Mouse (Mus musculus): ENCODE data around the gene Cyb5r3.
A peak's percentile ranks its signal among the peaks of the same experiment; 100 is the strongest.

Cyb5r3 gene

DNA sequence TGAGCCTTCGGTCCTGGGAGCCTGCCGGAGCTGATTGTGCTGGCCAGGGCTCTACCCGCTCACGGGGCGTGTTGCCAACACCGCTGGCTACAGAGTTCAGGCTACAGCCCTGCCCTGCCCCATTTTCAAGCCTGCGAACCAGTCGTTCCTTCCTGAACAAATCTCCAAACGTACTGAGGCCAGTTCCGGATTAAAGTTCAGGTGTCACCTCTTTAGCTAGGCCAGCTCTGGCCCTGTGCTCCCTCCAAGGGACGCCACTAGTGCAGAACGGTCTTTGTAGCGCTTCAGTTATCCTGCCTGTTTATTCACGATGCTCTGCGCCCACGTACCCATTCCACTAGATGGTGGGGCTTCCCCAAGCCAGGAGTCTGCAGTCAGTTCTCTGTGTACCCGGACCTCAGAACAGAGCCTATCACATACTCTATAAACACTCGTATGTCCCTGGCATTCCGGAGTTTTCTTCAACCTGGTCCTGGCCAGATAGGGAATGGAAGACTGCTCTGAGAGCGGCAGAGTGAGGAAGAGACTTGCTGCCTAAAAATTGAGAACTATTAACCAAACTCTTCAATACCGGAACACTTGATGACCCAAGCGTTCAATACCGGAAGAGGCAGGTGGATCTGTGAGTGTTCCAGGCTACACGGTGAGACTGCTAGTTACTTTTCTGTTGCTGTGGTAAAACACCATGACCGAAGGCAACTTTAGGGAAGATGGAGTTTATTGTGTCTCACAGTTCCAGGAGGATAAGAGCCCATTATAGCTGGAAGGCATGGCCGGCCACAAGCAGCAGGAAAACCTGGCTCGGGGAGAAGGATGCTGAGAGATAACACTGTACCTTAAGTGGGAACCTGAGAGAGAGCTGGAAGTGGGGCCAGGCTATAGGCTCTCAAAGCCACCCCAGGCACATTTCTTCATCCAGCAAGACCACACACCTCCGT is at the start of gene Cyb5r3:
Gene Cyb5r3 (minus strand): TSS at position 101 of the 938 bp plus-strand sequence.
- no peak for DNase-seq (ENCODE audit: low read depth)

GRCm38 (mm10) chr15:83221721-83222120 is 49.3 kb upstream of the Cyb5r3 start:
- DNase-seq (ENCODE audit: low read depth) = peak; percentile 49

DNA sequence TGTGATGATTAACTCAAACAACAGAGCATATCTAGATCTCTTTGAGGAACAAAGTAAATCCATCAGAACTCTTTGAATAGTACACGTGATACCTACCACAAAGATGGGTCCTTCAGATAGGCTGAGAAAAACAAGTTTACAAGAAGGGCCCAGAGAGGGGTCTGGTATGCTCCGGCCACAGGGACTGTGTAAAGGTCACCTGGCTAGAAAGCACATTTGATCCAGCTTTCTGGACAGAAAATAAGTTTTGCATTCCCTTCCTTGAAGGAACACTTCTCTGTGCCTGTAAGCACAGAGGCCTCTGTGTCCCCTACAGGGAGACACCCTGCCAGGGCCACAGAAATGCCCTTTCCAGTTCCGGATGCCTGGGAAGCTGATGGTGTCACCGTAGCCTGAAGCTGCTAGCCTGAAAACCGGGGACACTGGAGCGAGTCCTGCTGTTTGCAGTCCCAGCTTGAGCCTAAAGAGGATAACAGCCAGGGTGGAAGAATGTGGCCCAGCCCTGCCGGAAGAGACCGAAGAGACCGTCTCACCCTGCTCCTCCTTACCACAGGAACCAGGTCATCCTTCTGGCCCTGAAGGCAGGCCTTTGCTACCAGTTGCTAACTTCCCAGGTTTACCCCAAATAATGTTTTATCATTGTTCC is 48.1 kb upstream of the Cyb5r3 start:
- DNase-seq (ENCODE audit: low read depth) = no peak

GRCm38 (mm10) chr15:83215322-83216216 is 43.2 kb upstream of the Cyb5r3 start:
- DNase-seq (ENCODE audit: low read depth) = no peak

DNA sequence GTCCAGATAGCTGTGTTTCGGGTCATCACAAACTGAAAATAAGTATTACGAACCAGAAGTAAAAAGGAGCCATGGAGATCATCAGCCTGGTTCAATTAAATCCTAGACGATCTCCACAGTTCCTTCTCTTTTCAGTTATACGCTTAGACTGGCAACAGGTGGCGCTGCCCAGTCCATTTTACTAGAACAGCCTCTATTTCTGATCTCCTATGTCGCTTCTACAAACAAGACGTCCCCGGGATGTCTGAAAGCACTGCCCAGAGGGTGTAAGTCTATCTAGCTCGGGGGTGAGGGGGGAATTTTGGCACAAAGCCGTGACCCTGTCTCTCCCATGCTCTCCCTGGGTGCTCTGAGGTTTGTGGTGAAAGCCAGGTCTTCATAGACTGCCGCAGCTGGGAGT is 37.8 kb upstream of the Cyb5r3 start:
- peak; percentile 68 for DNase-seq (ENCODE audit: low read depth)

DNA sequence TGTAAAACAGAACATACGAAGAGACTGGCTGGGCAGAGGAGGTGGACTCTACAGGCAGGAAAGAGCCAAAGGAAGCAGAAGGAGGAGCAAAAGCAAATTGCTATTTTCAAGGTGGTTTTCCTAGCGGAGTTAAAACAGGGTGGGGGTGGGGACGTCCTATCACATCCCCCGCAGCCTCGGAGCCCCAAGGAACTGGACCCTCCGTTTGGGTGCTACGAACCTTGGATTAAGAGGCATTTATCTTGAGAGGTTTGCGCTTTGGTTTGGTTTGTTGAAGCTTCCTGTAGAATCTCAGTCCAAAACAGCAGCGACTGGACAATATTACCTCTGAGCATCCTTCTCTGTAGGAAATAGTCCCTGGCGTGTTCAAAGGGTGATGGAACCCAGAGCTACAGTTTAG is 37.3 kb upstream of the Cyb5r3 start:
- no peak for DNase-seq (ENCODE audit: low read depth)

DNA sequence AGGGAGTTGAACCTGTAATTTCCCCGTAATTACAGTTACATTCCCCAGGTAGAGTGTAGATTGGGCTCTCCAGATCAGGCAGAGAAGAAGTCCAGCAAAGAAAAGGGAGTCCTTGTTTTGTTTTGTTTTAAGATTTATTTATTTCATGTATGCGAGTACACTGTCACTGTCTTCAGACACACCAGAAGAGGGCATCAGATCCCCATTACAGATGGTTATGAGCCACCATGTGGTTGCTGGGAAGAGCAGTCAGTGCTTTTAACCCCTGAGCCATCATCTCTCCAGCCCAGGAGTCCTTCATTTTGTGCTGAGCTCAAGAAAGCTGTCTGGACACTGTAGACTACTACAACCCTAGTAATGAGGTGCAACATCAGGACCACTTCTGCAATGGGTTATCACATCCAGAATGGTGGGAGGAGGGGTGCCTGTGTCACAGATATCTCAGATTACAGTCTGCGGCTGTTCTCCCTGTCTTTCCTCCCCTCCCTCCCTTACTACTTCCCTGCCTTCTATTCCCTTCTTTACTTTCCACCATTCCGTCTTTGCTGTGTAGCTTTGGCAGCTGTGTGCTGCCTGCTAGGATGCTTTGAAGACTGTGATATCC is 36.8 kb upstream of the Cyb5r3 start:
- DNase-seq (ENCODE audit: low read depth) = no peak

DNA sequence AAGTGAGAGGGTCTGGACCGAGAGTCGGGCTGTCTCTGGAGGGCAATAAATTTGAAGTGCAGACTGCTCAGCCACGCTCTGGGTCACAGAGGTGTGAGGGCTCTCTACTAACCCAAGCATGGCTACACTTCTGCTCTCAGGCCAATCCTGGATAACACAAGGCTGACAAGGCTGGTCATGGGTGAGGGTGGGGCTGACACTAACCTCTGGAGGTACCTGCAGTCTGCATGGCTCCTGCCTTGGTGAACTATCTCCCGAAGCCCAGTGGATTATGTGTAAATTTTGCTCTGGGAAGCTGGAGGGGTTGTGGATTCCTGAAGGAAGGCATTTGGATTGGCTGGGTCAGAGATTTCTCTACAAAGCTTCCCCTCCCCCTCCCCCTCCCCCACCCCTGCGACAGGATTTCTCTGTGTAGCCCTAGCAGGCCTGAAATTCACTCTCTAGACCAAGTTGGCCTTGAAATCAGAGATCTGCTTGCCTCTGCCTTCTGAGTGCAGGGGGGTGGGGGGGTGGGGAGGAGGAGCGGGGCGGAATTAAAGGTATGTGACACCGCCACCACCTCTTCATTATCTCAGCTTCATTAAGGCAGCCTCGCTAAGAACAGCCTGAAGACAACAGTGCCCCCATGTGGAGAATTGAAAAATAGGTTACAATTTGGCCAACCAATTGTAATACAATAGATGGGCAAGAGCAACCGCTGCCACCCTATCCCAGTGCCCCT is 32.5 kb upstream of the Cyb5r3 start:
- peak; percentile 79 for DNase-seq (ENCODE audit: low read depth)

DNA sequence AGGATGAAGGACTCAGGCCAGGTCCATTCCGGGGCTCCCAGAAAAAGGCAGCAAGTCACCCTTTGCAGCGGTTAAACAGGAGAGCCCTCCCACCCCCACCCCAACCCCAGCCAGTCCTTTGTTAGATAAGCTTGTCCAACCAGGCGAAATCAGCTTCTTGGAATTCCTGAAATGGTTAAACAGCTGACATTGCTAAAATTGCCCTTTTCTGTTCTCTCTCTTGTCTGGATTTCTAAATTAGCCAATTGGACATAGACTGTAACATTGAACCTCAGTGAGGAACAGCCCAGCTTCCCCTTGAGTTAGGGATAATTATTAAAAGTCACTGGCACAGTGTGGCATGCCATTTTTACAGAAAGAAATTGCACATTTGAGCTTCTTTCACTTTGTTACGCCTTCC is 30.0 kb upstream of the Cyb5r3 start:
- no peak for DNase-seq (ENCODE audit: low read depth)

DNA sequence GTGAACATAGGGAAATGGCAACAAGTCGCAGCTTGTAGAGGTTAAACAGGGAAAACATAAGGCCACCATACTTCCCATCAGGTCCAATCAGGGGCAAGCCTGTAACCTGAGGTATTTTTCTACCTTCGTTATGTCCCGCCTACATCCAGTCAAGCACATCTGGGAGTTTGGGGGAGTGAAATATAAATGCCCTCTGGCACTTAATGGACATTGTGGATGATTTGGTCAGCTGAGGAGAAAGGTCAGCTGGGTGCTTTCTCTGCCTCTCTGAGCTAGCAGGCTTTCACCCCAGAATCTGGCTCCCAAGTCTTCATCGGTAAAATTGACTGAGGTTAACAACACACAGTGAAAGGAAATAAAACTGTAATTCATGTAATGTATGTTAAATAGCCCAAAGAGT is 21.0 kb upstream of the Cyb5r3 start:
- DNase-seq (ENCODE audit: low read depth) = no peak

DNA sequence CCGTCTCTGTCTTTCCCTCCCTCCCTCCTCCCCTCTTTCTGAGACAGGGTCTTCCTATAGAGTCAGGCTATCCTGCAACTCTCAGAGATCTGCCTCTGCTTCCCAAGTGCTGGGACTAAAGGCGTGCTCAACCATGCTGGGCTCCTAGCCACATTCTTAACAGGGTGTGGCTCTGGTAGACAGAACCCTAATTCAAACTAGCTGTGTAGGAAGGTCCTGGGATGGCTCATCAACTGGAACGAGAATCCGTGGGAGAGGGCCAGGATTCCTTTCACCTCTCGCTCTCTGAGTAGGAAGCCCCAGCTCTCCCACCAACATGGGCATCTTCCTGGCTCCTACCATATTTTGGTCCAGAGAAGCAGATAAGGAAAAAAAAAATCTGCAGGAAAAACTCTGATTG is 10.0 kb upstream of the Cyb5r3 start:
- DNase-seq (ENCODE audit: low read depth) = no peak

DNA sequence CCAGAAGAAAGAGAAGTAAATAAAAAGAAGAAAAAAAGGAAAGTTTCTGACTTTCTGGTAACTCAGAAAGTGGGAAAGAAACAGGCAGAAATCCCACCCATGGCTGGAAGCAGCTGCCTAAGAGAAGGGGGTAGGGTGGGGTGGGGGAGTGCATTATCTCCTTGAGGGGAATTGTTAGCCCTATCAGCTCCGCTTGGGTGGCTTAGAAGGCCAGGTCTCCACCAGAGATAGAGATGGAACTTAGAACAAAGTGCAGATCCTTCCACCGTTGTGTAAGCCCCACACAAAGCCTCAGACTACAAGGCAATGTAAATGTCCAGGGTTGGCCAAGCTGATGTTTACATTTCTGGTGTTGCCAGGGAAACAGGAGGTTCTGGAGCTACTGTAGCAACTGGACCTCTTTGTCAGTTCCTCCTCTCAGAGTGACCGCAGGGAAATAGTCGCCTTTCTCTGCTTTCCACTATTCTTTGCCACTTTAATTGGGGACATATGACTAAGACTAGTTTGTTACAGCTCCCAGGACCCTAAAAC is 9.5 kb upstream of the Cyb5r3 start:
- DNase-seq (ENCODE audit: low read depth) = peak; percentile 9

DNA sequence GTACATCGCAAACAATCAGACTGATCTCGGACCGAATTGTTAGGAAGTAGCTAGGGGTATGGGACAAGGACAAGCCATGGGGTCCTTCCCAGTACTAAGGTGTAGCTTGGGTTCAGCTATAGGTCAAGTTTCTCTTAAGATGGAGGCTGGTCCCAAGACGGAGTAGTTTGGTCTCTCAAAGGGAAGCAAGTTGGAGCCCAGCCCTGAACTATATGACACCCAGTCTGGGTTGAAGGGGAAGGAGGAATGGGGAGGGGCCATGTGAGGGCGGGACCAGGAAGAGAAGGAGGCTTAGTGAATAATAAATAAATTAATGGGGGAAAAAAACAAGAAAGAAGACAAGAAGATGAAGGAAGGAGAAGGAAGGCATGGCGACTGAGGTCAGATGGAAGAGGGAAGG is 7.6 kb upstream of the Cyb5r3 start:
- no peak for DNase-seq (ENCODE audit: low read depth)

DNA sequence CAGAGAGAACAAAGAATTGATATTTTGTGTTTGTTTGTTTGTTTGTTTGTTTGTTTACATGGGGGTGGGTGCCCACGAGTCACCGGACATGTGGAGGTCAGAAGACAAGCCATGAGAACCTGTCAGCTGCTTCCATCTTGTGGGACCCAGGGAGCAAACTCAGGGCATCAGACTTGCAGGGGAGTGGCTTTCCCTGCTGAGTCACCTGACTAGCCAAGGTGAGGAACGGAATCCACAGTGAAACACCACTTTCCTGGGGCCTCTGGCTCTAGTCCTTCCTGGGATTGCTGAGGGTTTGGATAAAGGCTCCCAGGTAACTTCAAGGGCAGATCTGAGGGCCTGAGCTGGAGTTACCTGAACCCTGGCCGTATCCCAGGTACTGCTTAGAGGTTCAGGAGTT is 4.3 kb upstream of the Cyb5r3 start:
- no peak for DNase-seq (ENCODE audit: low read depth)

DNA sequence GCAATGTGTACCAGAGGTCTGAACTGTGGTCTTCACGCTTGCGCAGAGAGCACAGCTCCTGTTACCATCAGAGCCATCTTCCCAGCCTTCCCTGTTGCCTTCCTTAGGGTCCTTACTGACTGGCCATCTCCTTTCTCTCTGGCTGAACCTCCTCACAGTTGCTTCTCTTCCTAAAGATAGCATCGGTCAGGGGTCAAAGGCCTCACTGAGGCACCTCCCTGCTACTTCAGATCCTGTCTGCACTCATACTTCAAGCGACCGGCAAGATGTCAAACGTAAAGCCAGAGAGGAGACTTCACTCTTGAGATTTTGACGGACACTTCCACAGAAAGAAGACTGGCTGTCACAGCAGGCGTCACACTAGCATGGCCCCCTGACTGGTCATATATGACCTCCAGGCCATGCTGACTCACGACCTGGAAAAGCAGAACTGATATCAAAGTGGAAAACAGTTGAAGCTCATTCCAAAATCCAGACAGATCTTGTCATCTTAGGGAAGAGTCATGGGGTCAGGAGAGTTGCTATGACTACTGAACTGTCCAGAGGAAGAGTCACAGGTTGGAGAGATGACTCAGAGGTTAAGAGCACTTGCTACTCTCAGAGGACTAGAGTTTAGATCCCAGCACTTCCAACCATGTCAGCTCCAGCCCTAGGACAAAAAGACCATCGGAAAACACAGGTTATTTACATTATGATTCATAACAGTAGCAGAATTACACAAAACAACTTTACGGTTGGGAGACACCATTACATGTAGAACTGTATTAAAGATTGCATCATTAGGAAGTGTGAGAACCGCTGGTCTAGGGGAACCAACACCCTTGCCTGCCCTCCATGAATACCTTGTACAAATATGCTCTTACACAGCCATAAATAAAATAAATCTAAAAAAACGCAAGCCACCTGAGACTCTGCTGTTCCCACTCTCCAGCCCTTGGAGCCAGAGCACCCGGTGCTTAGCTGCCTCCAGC is 1.8 kb upstream of the Cyb5r3 start:
- peak; percentile 43 for DNase-seq (ENCODE audit: low read depth)

GRCm38 (mm10) chr15:83171712-83172481 is 495 bp downstream of the Cyb5r3 start:
- peak; percentile 97 for DNase-seq (ENCODE audit: low read depth)

- DNase-seq (ENCODE audit: low read depth) = peak; percentile 49
Measured at GRCm38 (mm10) chr15:83170956-83171659, 1.3 kb downstream of the Cyb5r3 start.
